Mouse (Mus musculus) ES-E14 (cell line): ENCODE measurements around the gene Lnx1. TPM values are rescaled to one million over a fixed set of nuclear protein-coding genes. Genes with fewer than 3 reads are reported as not detected.

ENCODE experiments used
- DNase-seq: peaks from one replicate; pipeline ENCODE4 v3.0.0-alpha.2; 2013; ENCODE audit warnings: low read depth, low spot score
- H3K27ac ChIP-seq: 2 replicates; pipeline ENCODE4 v1.5.1; 2012; ENCODE audit warnings: low read depth, mild to moderate bottlenecking, low read length, moderate library complexity, mixed read lengths; ENCODE audit not compliant: poor library complexity, insufficient read depth, severe bottlenecking
- H3K36me3 ChIP-seq: 2 replicates; pipeline ENCODE4 v1.6.1; 2012; ENCODE audit warnings: mild to moderate bottlenecking, low read length, moderate library complexity, mixed read lengths; ENCODE audit not compliant: control insufficient read depth, poor library complexity, insufficient read depth, severe bottlenecking
- H3K4me1 ChIP-seq, 2 experiments: fragments of 150-350 bp in 1 of 2; sonication (generic) in 1 of 2; 2 replicates each; pipeline ENCODE4 v1.6.1; 2012; ENCODE audit warnings: low read length in 2 of 2, mild to moderate bottlenecking in 1 of 2, mixed read lengths in 1 of 2; ENCODE audit not compliant: control insufficient read depth in 2 of 2, insufficient read depth in 2 of 2, poor library complexity in 1 of 2
- H3K4me3 ChIP-seq, 2 experiments: fragments of 150-350 bp in 1 of 2; sonication (generic) in 1 of 2; 2 replicates each; pipeline ENCODE4 v1.5.1; 2012; ENCODE audit warnings: low read length in 2 of 2, low read depth in 1 of 2, mild to moderate bottlenecking in 1 of 2, mixed read lengths in 1 of 2; ENCODE audit not compliant: insufficient read depth in 1 of 2, poor library complexity in 1 of 2, severe bottlenecking in 1 of 2
- H3K9ac ChIP-seq: 2 replicates; pipeline ENCODE4 v1.6.1; 2012; ENCODE audit warnings: low read depth, mild to moderate bottlenecking, low read length, mixed read lengths; ENCODE audit not compliant: poor library complexity, insufficient read depth, severe bottlenecking
- H3K9me3 ChIP-seq: fragments of 150-350 bp; sonication (generic); 2 replicates; pipeline ENCODE4 v1.6.1; 2012; ENCODE audit warnings: low read depth, mild to moderate bottlenecking, low read length; ENCODE audit not compliant: control insufficient read depth, insufficient read depth
- CHD2 ChIP-seq: IDR thresholded peaks from 2 replicates; pipeline ENCODE4 v1.6.1; 2014; ENCODE audit warnings: mild to moderate bottlenecking, low read depth, low read length, inconsistent platforms
- HCFC1 ChIP-seq: IDR thresholded peaks from 2 replicates; pipeline ENCODE4 v1.6.1; 2012; ENCODE audit warnings: low read length, inconsistent platforms, borderline replicate concordance; ENCODE audit not compliant: insufficient read depth
- MAFK ChIP-seq: IDR thresholded peaks from 2 replicates; pipeline ENCODE4 v1.6.1; 2014; ENCODE audit warnings: mild to moderate bottlenecking, low read depth, low read length, inconsistent platforms; ENCODE audit not compliant: insufficient read depth
- ZC3H11A ChIP-seq: IDR thresholded peaks from 2 replicates; pipeline ENCODE4 v1.6.1; 2012; ENCODE audit warnings: low read depth, mild to moderate bottlenecking, inconsistent platforms, low read length, borderline replicate concordance
- ZNF384 ChIP-seq: IDR thresholded peaks from 2 replicates; pipeline ENCODE4 v1.6.1; 2012; ENCODE audit warnings: low read depth, low read length, inconsistent platforms
- in situ Hi-C, 2 experiments: fragments of 600-800 bp; cut with MboI; formaldehyde crosslinking; loops; one replicate each; pipeline ENCODE4 v1.15.1; 2025; ENCODE audit warnings: low sequenced_read_pairs in 2 of 2, inconsistent platforms in 1 of 2; ENCODE audit not compliant: unreplicated experiment in 2 of 2
- total RNA-seq: library from RNA; depleted of rRNA; stranded (reverse); fragments of 300-350 nt; gene quantifications from 2 replicates; pipeline ENCODE4 v1.2.3, GENCODE M21; 2012

The Lnx1 gene
- total RNA-seq, 1 experiment: 0.71 TPM

DNA sequence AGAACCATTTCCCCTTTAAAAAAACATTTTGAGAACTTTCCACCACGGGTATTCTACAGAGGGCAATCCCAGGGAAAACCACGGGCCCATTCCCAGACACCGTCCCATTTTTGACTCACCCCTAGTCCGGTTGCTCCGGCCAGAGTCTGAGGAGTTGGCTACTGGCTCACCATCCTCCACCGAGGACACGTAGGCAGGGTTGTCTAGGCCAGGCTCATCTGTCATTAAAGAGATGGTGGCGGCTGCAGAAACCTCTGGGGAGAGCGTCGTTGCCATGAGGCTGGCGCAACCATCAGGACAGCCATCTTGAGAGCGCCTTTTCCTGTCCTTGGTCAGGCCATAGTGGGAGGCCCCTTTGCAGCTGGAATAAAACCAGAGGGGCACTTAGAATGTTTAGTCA lies 74.7 kb downstream of the Lnx1 start:
- DNase-seq: no peak
- no peaks in the 10 kb centered on the region for H3K9me3 ChIP-seq
- no peaks in the 10 kb centered on the region for H3K4me1 ChIP-seq
- H3K4me3 ChIP-seq: no peak overlapping the region
- in situ Hi-C loops: loop anchor here in 1 of 2 experiments (25.0 kb wide), 1 partner anchor 284 kb away; no protein-coding TSS in a partner anchor
- H3K9ac ChIP-seq: no peak overlapping the region
- H3K27ac ChIP-seq: no peak overlapping the region
- no peaks in the 10 kb centered on the region for H3K36me3 ChIP-seq
- TF ChIP-seq CHD2: no peak
- TF ChIP-seq ZNF384: no peak
- TF ChIP-seq MAFK: no peak
- no peak for TF ChIP-seq ZC3H11A
- no peak for TF ChIP-seq HCFC1

DNA sequence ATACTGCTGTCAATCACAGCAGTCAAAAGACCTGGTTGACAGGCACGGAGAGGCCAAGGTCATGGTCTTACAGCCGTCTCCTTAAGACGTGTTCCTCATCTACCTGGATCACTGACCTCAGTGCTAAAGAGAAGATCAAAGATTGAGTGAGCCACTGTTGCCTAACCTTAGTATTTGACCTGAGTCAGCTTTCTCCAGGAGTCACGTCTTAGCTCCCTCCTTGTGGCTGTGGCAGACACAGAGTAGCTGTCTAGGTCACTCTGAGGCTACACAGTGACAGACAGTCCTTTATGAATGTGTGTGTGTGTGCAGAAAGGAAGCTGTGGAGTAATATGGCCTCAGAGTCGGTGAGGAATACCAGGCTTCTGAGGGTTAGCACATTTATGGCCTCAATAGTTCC lies 78.3 kb downstream of the Lnx1 start:
- in situ Hi-C loops: loop anchor here in 1 of 2 experiments (25.0 kb wide), 1 partner anchor 538 kb away; the partner anchor contains the start of gene Pdgfra
- TF ChIP-seq MAFK (no peak), ZNF384 (no peak), CHD2 (no peak), HCFC1 (no peak)
- no peak for DNase-seq
- H3K9ac ChIP-seq: no peak overlapping the region
- H3K4me3 ChIP-seq: no peak overlapping the region
- no peaks in the 10 kb centered on the region for H3K9me3 ChIP-seq
- H3K27ac ChIP-seq: no peak overlapping the region
- H3K4me1 ChIP-seq: no peaks in the 10 kb centered on the region
- H3K36me3 ChIP-seq: no peaks in the 10 kb centered on the region

DNA sequence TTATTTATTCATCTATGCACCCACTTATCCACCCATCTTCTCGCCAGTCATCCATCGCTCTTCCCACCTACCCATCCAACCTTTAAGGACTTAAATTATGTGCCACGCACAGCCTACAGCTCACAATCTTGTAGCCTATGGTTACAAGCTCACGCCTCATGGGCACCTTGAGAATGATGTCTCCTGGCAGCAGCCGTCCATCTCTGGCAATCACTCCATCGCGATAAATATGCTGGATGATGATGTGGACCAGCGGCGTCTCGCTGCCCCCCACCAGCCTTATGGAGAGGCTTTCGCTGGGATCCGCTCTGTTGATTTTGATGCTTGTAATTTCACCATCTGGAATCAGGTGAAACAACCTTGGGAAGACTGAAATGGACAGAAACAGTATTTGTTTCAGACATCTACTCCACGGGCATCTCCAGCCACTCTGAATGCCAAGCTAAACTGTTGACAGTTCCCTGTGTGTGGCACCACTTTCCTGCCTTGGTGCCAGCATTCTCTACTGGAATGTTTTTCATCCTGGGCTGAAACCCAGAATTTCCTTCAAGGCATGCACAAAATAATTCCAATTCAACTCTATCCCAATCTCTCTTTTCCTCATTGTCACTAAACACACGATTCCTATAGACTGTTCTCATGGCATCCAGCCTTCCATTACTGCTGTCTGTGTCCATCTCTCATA lies 79.3 kb downstream of the Lnx1 start:
- Histone ChIP-seq H3K4me3 (no peak overlapping the region), H3K36me3 (no peaks in the 10 kb centered on the region), H3K27ac (no peak overlapping the region), H3K4me1 (no peaks in the 10 kb centered on the region), H3K9ac (no peak overlapping the region), H3K9me3 (no peaks in the 10 kb centered on the region)
- TF ChIP-seq CHD2 (no peak), ZC3H11A (no peak), HCFC1 (no peak), MAFK (no peak), ZNF384 (no peak)
- in situ Hi-C loops: loop anchor here in 1 of 2 experiments (25.0 kb wide), 1 partner anchor 539 kb away; the partner anchor contains the start of gene Pdgfra
- no peak for DNase-seq

- Histone ChIP-seq H3K9me3 (no peaks in the 10 kb centered on the region), H3K27ac (no peak overlapping the region), H3K36me3 (no peaks in the 10 kb centered on the region), H3K4me3 (no peak overlapping the region), H3K4me1 (no peaks in the 10 kb centered on the region), H3K9ac (no peak overlapping the region)
- in situ Hi-C loops: loop anchor here in 1 of 2 experiments (25.0 kb wide), 1 partner anchor 540 kb away; the partner anchor contains the start of gene Pdgfra
- TF ChIP-seq ZNF384 (no peak), MAFK (no peak), CHD2 (no peak), HCFC1 (no peak), ZC3H11A (no peak)
- no peak for DNase-seq
Observed at GRCm38 (mm10) chr5:74621691-74622470, 80.8 kb downstream of the Lnx1 start.
